Mouse (Mus musculus) c-Kit-positive CD71-positive TER-119-negative erythroid progenitor cells, embryonic 14.5 days (primary cell): ENCODE results near the gene Atp11c.

ENCODE experiments used
- DNase-seq: peaks from one replicate; pipeline ENCODE4 v3.0.0-alpha.2; 2013; ENCODE audit warnings: low read depth

Gene Atp11c

GRCm38 (mm10) chrX:60592598-60592997 lies at the start of gene Atp11c:
Atp11c (minus strand) TSS chrX:60592698.
- no peak for DNase-seq

- peak; percentile 2 for DNase-seq
Measured at GRCm38 (mm10) chrX:60609202-60609601, 16.7 kb upstream of the Atp11c start.

- DNase-seq = no peak
Measured at GRCm38 (mm10) chrX:60570539-60570938, 22.0 kb downstream of the Atp11c start.

- no peak for DNase-seq
Measured at GRCm38 (mm10) chrX:60569047-60569446, 23.5 kb downstream of the Atp11c start.

- DNase-seq = no peak
Measured at GRCm38 (mm10) chrX:60555242-60555641, 37.3 kb downstream of the Atp11c start.

GRCm38 (mm10) chrX:60547444-60548304 lies 44.8 kb downstream of the Atp11c start:
- no peak for DNase-seq

- DNase-seq = no peak
Measured at GRCm38 (mm10) chrX:60547098-60547443, 45.4 kb downstream of the Atp11c start.

GRCm38 (mm10) chrX:60545906-60546305 lies 46.6 kb downstream of the Atp11c start:
- DNase-seq = no peak

- no peak for DNase-seq
Measured at GRCm38 (mm10) chrX:60545444-60545843, 47.1 kb downstream of the Atp11c start.

GRCm38 (mm10) chrX:60544098-60544497 lies 48.4 kb downstream of the Atp11c start:
- DNase-seq = no peak

GRCm38 (mm10) chrX:60542901-60543300 lies 49.6 kb downstream of the Atp11c start:
- DNase-seq = no peak

GRCm38 (mm10) chrX:60539149-60539548 lies 53.3 kb downstream of the Atp11c start, which contains the start of gene Gm7073:
Gm7073 (minus strand) TSS chrX:60539249.
- DNase-seq = no peak

GRCm38 (mm10) chrX:60503995-60504394 lies 88.5 kb downstream of the Atp11c start:
- no peak for DNase-seq

- DNase-seq = no peak
Measured at GRCm38 (mm10) chrX:60497750-60498149, 94.7 kb downstream of the Atp11c start.

- DNase-seq = no peak
Measured at GRCm38 (mm10) chrX:60495308-60495707, 97.2 kb downstream of the Atp11c start.

- DNase-seq = no peak
Measured at GRCm38 (mm10) chrX:60463786-60464185, 128.7 kb downstream of the Atp11c start.

GRCm38 (mm10) chrX:60414563-60415111 lies 177.9 kb downstream of the Atp11c start:
- no peak for DNase-seq

- DNase-seq = no peak
Measured at GRCm38 (mm10) chrX:60405681-60406080, 186.8 kb downstream of the Atp11c start.

GRCm38 (mm10) chrX:60404668-60405044 lies 187.8 kb downstream of the Atp11c start:
- DNase-seq = peak; percentile 67

GRCm38 (mm10) chrX:60403764-60404667 lies 188.5 kb downstream of the Atp11c start:
- DNase-seq = peak; percentile 17

- DNase-seq = no peak
Measured at GRCm38 (mm10) chrX:60403062-60403763, 189.3 kb downstream of the Atp11c start.

GRCm38 (mm10) chrX:60394292-60394691 lies 198.2 kb downstream of the Atp11c start:
- DNase-seq = no peak
